Mouse (Mus musculus) neural tube, embryonic 11.5 days (tissue): Measurements from ENCODE around the gene Cd63. TPM values are rescaled to one million over a fixed set of nuclear protein-coding genes. Genes with fewer than 3 reads are reported as not detected.

ENCODE experiments used
- ATAC-seq: fragments of 200-750 bp; cut with Nextera tagmentation; 2 replicates; pipeline ENCODE4 v1.8.0; 2017; ENCODE audit warnings: moderate number of reproducible peaks, mild to moderate bottlenecking, moderate TSS enrichment, moderate library complexity; ENCODE audit not compliant: insufficient read depth, low FRiP score, low TSS enrichment
- DNase-seq: peaks from one replicate; pipeline ENCODE4 v3.0.0-alpha.2; 2015; ENCODE audit warnings: low spot score
- H3K27ac ChIP-seq: fragments of 300-500 bp; sonication (generic); 2 replicates; pipeline ENCODE4 v1.5.1; 2014; ENCODE audit warnings: low read depth, mild to moderate bottlenecking, low read length
- H3K27me3 ChIP-seq: fragments of 300-500 bp; sonication (generic); 2 replicates; pipeline ENCODE4 v1.6.1; 2014; ENCODE audit warnings: mild to moderate bottlenecking, low read length, mixed read lengths; ENCODE audit not compliant: control insufficient read depth, insufficient read depth
- H3K36me3 ChIP-seq: fragments of 300-500 bp; sonication (generic); 2 replicates; pipeline ENCODE4 v1.6.1; 2014; ENCODE audit warnings: mild to moderate bottlenecking, low read length, moderate library complexity, mixed read lengths; ENCODE audit not compliant: control insufficient read depth, insufficient read depth
- H3K4me1 ChIP-seq: fragments of 300-500 bp; sonication (generic); 2 replicates; pipeline ENCODE4 v1.6.1; 2014; ENCODE audit warnings: low read length, mixed read lengths; ENCODE audit not compliant: control insufficient read depth, insufficient read depth
- H3K4me2 ChIP-seq: fragments of 300-500 bp; sonication (generic); 2 replicates; pipeline ENCODE4 v1.6.1; 2014; ENCODE audit warnings: low read depth, mild to moderate bottlenecking, moderate library complexity
- H3K4me3 ChIP-seq: fragments of 300-500 bp; sonication (generic); 2 replicates; pipeline ENCODE4 v1.5.1; 2014; ENCODE audit warnings: low read depth, low read length
- H3K9ac ChIP-seq: fragments of 300-500 bp; sonication (generic); 2 replicates; pipeline ENCODE4 v1.6.1; 2014; ENCODE audit warnings: mild to moderate bottlenecking, low read length
- H3K9me3 ChIP-seq: fragments of 300-500 bp; sonication (generic); 2 replicates; pipeline ENCODE4 v1.6.1; 2016; ENCODE audit warnings: low read length; ENCODE audit not compliant: control insufficient read depth
- WGBS: fragments of 180-500 bp; shearing (Covaris S2); extraction: QIAGEN DNeasy Blood & Tissue Kit; methylation state at CpG from one replicate; pipeline ENCODE4 v1.1.7; 2014; 5-methylcytosine and 5-hydroxymethylcytosine counted together
- polyA plus RNA-seq: library from polyadenylated mRNA; unstranded; fragments of >200 nt; fragmentation: Nextera tagmentation; extraction: Ambion mirVana; gene quantifications from 2 replicates; pipeline ENCODE4 v1.2.1, GENCODE M21; 2014

Cd63 gene
- polyA plus RNA-seq, 1 experiment from 2014 or later = 192 TPM

GRCm38 (mm10) chr10:128899759-128900490 lies 864 bp upstream of the Cd63 start:
- no peak overlapping the region for H3K27ac ChIP-seq
- H3K4me1 ChIP-seq = peaks cover 2% of the 10 kb centered on the region; the same call in 1 of the 2 replicates
- no peak overlapping the region for H3K4me3 ChIP-seq
- peaks cover 9% of the 10 kb centered on the region for H3K27me3 ChIP-seq
- 80% methylated on average over 6 of the region's 6 CpGs for WGBS
- no peak for ATAC-seq
- DNase-seq = no peak
- H3K36me3 ChIP-seq = no peaks in the 10 kb centered on the region
- no peak overlapping the region for H3K4me2 ChIP-seq
- no peaks in the 10 kb centered on the region for H3K9me3 ChIP-seq
- H3K9ac ChIP-seq = no peak overlapping the region

DNA sequence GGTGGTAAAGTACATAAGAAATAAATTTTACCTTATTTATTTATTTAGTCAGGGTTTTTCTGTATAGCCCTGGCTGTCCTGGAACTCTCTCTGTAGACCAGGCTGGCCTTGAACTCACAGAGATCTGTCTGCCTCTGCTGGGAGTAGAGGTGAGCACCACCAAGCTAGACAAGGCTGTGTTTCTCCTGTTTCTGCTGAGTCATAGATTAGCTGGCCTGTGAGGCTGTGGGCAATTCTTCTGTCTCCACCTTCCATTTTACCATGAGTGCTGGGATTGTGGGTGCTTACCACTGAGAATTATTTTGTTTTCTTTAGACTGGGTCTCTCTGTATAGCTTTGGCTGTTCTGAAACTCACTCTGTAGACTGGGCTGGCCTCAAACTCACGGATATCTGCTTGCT lies 620 bp downstream of the Cd63 start:
- peaks cover 4% of the 10 kb centered on the region for H3K27me3 ChIP-seq
- H3K27ac ChIP-seq = no peak overlapping the region
- DNase-seq (no peak), ATAC-seq (no peak)
- H3K4me3 ChIP-seq = no peak overlapping the region
- no peak overlapping the region for H3K4me2 ChIP-seq
- H3K4me1 ChIP-seq = no peaks in the 10 kb centered on the region
- H3K36me3 ChIP-seq = no peaks in the 10 kb centered on the region
- H3K9ac ChIP-seq = no peak overlapping the region
- no peaks in the 10 kb centered on the region for H3K9me3 ChIP-seq
- WGBS = 74% methylated on average over 1 of the region's 1 CpGs

DNA sequence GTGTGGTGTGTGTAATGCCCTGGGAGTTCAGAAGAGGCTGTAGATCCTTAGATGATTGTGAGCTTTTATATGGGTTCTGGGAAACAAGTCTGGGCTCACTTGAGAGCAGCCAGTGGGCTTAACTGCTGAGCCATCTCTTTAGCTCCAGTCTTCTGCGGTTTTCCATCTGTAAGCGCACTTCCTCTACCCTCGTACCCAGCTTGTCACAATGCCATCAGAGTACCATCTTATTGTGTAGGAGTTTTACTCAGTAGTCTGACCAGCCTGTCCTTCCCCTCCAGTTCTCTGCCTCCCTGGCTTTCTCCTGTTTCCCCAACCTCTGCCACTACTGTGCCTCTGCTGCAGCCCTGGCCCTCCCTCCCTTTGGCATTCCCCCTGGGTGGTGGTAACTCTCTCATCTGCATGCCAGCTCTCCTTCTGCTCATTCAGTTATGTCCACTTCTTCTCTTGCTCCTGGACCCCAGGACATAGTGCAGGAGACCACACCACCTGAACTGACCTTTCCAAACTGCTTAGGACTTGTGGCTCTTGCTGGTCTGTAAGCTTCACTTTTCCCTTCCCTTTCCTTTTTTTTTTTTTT lies 1.7 kb downstream of the Cd63 start:
- Histone ChIP-seq H3K27me3 (no peaks in the 10 kb centered on the region), H3K9me3 (no peaks in the 10 kb centered on the region), H3K4me2 (no peak overlapping the region), H3K9ac (no peak overlapping the region), H3K4me3 (no peak overlapping the region), H3K27ac (no peak overlapping the region), H3K36me3 (no peaks in the 10 kb centered on the region), H3K4me1 (no peaks in the 10 kb centered on the region)
- ATAC-seq (no peak), DNase-seq (no peak)
- 81% methylated on average over 3 of the region's 3 CpGs for WGBS

- no peak overlapping the region for H3K4me2 ChIP-seq
- WGBS = 78% methylated on average over 5 of the region's 5 CpGs
- H3K4me1 ChIP-seq = no peaks in the 10 kb centered on the region
- ATAC-seq (no peak), DNase-seq (no peak)
- H3K9ac ChIP-seq = no peak overlapping the region
- no peaks in the 10 kb centered on the region for H3K9me3 ChIP-seq
- H3K27me3 ChIP-seq = 0 out of 2 replicates have a peak, but pooled peaks cover 2% of the 10 kb centered on the region
- no peaks in the 10 kb centered on the region for H3K36me3 ChIP-seq
- no peak overlapping the region for H3K27ac ChIP-seq
- no peak overlapping the region for H3K4me3 ChIP-seq
Measured at GRCm38 (mm10) chr10:128904812-128905211, 4.0 kb downstream of the Cd63 start.

DNA sequence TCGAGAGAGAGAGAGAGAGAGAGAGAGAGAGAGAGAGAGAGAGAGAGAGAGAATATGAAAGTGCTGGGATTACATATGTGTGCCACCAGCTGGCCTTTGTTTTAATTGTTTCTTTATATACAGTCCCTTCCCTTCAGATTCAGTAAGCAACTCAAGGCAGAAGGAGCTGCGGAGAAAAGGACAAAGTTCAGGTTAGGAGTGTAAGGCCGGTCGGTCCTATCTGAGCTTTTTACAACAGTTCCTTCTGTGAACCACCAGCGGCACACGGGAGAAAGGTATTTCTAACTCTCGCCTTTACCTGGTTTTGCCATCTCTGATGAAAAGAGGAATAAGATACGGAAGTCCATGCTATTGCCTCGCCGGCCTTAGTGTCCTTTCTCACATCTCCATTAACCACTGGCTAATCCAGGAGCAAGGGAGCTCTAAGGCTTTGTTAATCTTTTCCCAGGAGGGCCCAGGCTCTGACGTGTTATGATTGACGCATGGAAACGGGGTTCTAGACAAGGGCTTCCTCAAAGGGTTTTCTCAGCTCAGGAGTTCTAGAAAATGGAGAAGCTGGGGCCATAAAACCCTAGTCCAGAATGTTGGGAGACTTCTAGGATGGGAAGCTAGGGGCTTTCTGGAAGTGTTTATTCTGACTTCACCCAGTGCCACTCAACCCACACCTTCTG lies 8.1 kb downstream of the Cd63 start:
- Histone ChIP-seq H3K4me3 (peak overlapping the region; percentile 67), H3K27me3 (0 out of 2 replicates have a peak, but pooled peaks cover 2% of the 10 kb centered on the region), H3K4me2 (peak overlapping the region; percentile 60), H3K36me3 (no peaks in the 10 kb centered on the region; the same call in 1 of the 2 replicates), H3K4me1 (no peaks in the 10 kb centered on the region), H3K9ac (peak overlapping the region; percentile 72), H3K27ac (no peak overlapping the region), H3K9me3 (no peaks in the 10 kb centered on the region)
- ATAC-seq (no peak), DNase-seq (no peak)
- WGBS = 60% methylated on average over 13 of the region's 13 CpGs

DNA sequence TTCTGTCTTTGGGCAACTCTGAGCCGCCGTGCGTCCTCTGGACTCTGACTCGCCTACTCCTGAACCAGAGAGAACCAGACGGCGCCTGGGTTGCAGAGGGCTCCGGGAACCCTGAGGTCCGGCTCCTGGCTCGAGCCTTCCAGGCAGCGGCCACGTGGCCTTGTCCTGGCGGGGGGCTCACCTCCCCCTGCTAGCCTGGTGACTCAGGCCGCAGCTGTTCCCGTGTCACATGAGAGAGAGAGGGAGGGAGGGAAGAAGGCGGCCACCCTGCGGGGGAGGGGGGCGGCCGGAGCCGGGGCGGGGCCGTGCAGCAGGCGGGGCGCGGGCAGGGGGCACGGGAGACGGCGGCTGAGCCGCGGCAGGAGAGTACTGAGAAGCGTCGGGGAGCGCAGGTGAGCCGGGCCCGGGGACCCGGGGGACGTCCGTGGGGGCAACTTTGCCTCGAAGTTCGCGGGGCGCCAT lies 8.8 kb downstream of the Cd63 start:
- ATAC-seq = peak; percentile 77
- H3K27me3 ChIP-seq = 0 out of 2 replicates have a peak, but pooled peaks cover 2% of the 10 kb centered on the region
- peak overlapping the region; percentile 72 for H3K9ac ChIP-seq
- DNase-seq = peak; percentile 83
- no peaks in the 10 kb centered on the region for H3K9me3 ChIP-seq
- H3K4me3 ChIP-seq = peak overlapping the region; percentile 67
- H3K36me3 ChIP-seq = no peaks in the 10 kb centered on the region; the same call in 1 of the 2 replicates
- H3K27ac ChIP-seq = no peak overlapping the region
- no peaks in the 10 kb centered on the region for H3K4me1 ChIP-seq
- peak overlapping the region; percentile 60 for H3K4me2 ChIP-seq
- 3% methylated on average over 23 of the region's 41 CpGs for WGBS

- H3K9me3 ChIP-seq = no peaks in the 10 kb centered on the region
- 2% methylated on average over 41 of the region's 66 CpGs for WGBS
- H3K27ac ChIP-seq = no peak overlapping the region
- peak overlapping the region; percentile 72 for H3K9ac ChIP-seq
- peak overlapping the region; percentile 60 for H3K4me2 ChIP-seq
- H3K27me3 ChIP-seq = 0 out of 2 replicates have a peak, but pooled peaks cover 2% of the 10 kb centered on the region
- DNase-seq (peak; percentile 35), ATAC-seq (peak; percentile 24)
- H3K4me3 ChIP-seq = peak overlapping the region; percentile 67
- no peaks in the 10 kb centered on the region; the same call in 1 of the 2 replicates for H3K36me3 ChIP-seq
- H3K4me1 ChIP-seq = no peaks in the 10 kb centered on the region
Measured at GRCm38 (mm10) chr10:128910066-128910841, 9.5 kb downstream of the Cd63 start.

DNA sequence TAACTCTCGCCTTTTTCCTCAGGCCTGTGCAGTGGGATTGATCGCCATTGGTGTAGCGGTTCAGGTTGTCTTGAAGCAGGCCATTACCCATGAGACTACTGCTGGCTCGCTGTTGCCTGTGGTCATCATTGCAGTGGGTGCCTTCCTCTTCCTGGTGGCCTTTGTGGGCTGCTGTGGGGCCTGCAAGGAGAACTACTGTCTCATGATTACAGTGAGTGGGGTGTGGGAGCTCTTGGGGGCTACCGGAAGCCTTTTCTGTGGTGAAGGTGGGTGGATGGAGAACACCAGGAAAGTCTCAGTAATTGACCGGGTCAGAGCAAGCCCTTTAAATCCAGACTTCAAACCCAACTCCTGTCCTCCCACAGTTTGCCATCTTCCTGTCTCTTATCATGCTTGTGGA lies 10.6 kb downstream of the Cd63 start:
- Histone ChIP-seq H3K9me3 (no peaks in the 10 kb centered on the region), H3K4me2 (no peak overlapping the region), H3K27me3 (0 out of 2 replicates have a peak, but pooled peaks cover 2% of the 10 kb centered on the region), H3K4me3 (peak overlapping the region; percentile 67; the same call in 1 of the 2 replicates), H3K9ac (no peak overlapping the region), H3K27ac (no peak overlapping the region), H3K36me3 (no peaks in the 10 kb centered on the region; the same call in 1 of the 2 replicates), H3K4me1 (no peaks in the 10 kb centered on the region)
- WGBS = 91% methylated on average over 6 of the region's 6 CpGs
- no peak for DNase-seq
- ATAC-seq = no peak
